Mouse (Mus musculus) stomach, embryonic 16.5 days (tissue): Measurements from ENCODE around the gene Unc5cl. TPM values are rescaled to one million over a fixed set of nuclear protein-coding genes. Genes with fewer than 3 reads are reported as not detected.

Experiments
- ATAC-seq: fragments of 200-750 bp; cut with Nextera tagmentation; 2 replicates; pipeline ENCODE4 v1.8.0; 2017; ENCODE audit warnings: moderate number of reproducible peaks, moderate TSS enrichment; ENCODE audit not compliant: insufficient read depth, low FRiP score
- H3K27ac ChIP-seq: fragments of 300-500 bp; sonication (generic); 2 replicates; pipeline ENCODE4 v1.5.1; 2014; ENCODE audit warnings: low read length
- H3K27me3 ChIP-seq: fragments of 300-500 bp; sonication (generic); 2 replicates; pipeline ENCODE4 v1.6.1; 2014; ENCODE audit warnings: low read length, control low read depth, mixed read lengths; ENCODE audit not compliant: control insufficient read depth, insufficient read depth
- H3K36me3 ChIP-seq: fragments of 300-500 bp; sonication (generic); 2 replicates; pipeline ENCODE4 v1.6.1; 2014; ENCODE audit warnings: low read length; ENCODE audit not compliant: control insufficient read depth, insufficient read depth
- H3K4me1 ChIP-seq: fragments of 300-500 bp; sonication (generic); 2 replicates; pipeline ENCODE4 v1.6.1; 2014; ENCODE audit warnings: low read length, control low read depth, mixed read lengths; ENCODE audit not compliant: control insufficient read depth, insufficient read depth
- H3K4me2 ChIP-seq: fragments of 300-500 bp; sonication (generic); 2 replicates; pipeline ENCODE4 v1.6.1; 2014; ENCODE audit warnings: low read depth, low read length, mixed read lengths
- H3K4me3 ChIP-seq: fragments of 300-500 bp; sonication (generic); replicated peaks from 2 replicates; pipeline ENCODE4 v1.5.1; 2014; ENCODE audit warnings: mild to moderate bottlenecking, low read length
- H3K9ac ChIP-seq: fragments of 300-500 bp; sonication (generic); 2 replicates; pipeline ENCODE4 v1.6.1; 2014; ENCODE audit warnings: low read length
- H3K9me3 ChIP-seq: fragments of 300-500 bp; sonication (generic); replicated peaks from 2 replicates; pipeline ENCODE4 v1.6.1; 2016; ENCODE audit warnings: low read length, control low read depth; ENCODE audit not compliant: control insufficient read depth
- WGBS: fragments of 180-500 bp; shearing (Covaris S2); extraction: QIAGEN DNeasy Blood & Tissue Kit; methylation state at CpG from one replicate; pipeline ENCODE4 v1.1.7; 2014; 5-methylcytosine and 5-hydroxymethylcytosine counted together
- polyA plus RNA-seq: library from polyadenylated mRNA; unstranded; fragments of >200 nt; fragmentation: Nextera tagmentation; extraction: Ambion mirVana; gene quantifications from 2 replicates; pipeline ENCODE4 v1.2.1, GENCODE M21; 2015

Unc5cl gene
- polyA plus RNA-seq, 1 experiment from 2014 or later = 13.7 TPM

DNA sequence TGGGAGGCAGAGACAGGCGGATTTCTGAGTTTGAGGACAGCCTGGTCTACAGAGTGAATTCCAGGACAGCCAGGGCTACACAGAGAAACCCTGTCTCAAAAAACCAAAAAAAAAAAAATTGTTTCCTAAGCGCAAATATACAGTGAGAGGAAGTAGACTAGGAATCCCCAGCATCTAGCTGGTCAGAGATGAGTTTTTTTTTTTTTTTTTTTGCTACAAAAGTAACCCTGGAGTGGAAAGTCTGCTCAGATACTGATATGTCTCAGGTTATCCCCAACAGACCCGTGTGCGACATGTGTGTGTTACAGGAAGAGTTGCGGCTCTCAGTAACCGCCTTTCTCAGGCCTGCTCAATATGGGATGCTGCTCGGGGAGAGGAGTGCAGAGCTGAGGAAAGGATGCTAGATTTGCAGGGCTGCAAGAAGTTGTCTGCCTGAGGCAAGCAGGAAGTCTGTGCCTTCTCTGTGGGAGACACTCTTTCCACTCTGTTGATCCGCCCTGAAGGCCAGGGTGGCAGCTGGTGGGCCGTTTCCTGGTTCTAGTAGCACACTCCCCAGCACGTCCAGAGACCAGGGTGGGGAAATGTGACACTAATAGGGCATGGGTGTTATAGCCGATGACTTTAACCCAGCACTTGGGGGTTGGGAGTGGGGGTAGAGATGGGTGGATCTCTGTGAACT, 26.7 kb upstream of the Unc5cl start:
- no peaks in the 10 kb centered on the region for H3K36me3 ChIP-seq
- H3K9ac ChIP-seq = peak overlapping the region; percentile 5; the same call in 1 of the 2 replicates
- H3K4me2 ChIP-seq = no peak overlapping the region
- peak overlapping the region; percentile 36 for H3K27ac ChIP-seq
- no peaks in the 10 kb centered on the region for H3K9me3 ChIP-seq
- WGBS = 65% methylated on average over 11 of the region's 11 CpGs
- peaks cover 63% of the 10 kb centered on the region for H3K4me1 ChIP-seq
- H3K4me3 ChIP-seq = no peak overlapping the region
- ATAC-seq = no peak
- H3K27me3 ChIP-seq = no peaks in the 10 kb centered on the region

- peak overlapping the region; percentile 21; the same call in 1 of the 2 replicates for H3K4me2 ChIP-seq
- H3K4me3 ChIP-seq = no peak overlapping the region
- WGBS = 14% methylated on average over 5 of the region's 5 CpGs
- peaks cover 61% of the 10 kb centered on the region for H3K4me1 ChIP-seq
- no peaks in the 10 kb centered on the region for H3K36me3 ChIP-seq
- no peaks in the 10 kb centered on the region for H3K9me3 ChIP-seq
- no peaks in the 10 kb centered on the region for H3K27me3 ChIP-seq
- H3K9ac ChIP-seq = no peak overlapping the region
- peak overlapping the region; percentile 70 for H3K27ac ChIP-seq
- ATAC-seq = no peak
Observed at GRCm38 (mm10) chr17:48430394-48430793, 24.3 kb upstream of the Unc5cl start.

DNA sequence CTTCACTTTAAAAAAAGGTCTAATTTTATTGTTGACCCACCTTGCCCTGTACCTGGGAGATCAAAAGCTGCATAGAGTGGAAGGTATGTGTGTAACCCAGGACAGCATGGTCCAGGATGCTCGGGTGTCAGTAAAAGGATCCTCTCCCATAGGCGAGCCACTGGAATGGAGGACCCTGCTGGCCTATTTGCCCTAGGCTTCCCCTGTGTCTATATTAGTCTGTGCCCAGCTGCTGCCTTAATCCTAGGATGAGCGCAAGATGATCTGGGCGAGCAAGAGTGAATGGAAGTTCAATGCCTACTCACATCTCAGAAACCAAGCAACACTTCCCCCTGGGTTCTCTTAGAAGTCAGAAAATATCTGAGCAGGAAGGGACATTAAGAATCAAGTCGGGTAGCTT, 23.6 kb upstream of the Unc5cl start:
- no peak overlapping the region for H3K9ac ChIP-seq

DNA sequence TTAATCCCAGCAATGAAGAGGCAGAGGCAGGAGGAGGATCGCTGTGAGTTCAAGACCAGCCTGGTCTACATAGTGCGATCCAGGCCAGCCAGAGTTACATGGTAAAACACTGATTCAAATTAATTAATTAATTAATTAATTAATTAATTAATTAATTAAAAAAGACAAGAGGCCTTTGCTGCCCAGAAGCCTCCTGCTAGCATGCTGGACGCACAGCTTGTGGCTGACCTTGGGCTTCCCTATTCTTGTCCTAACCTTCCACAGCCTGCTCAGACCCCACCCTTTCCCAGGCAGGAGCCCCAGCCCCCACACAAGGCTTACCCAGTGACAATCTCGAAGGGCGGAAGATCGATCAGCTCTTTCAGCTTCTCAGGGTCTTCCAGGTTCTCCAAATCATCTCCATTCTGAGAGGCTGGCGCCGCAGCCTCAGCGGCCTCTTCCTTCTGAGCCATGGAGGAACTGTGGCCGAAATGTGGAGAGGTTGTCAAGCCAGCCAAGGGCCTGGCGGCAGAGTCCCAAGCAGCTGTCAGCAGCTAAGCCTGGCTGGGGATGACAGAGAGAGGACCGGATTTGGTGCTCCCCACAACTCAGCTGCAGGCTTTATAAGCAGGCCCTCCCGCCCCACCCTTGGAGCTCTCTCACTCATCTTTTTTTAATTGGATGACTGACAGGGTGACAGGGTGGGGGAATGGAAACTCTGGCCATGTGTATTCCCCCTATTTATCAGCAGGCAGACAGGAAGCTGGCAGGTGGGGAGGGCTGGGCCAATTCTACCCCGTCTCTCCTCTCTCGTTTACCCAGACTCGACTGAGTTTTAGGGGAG, 22.3 kb upstream of the Unc5cl start, which contains the start of gene Apobec2:
Apobec2 (minus strand) TSS at position 773 of the 823 bp plus-strand sequence.
- no peaks in the 10 kb centered on the region for H3K36me3 ChIP-seq
- 43% methylated on average over 16 of the region's 16 CpGs for WGBS
- H3K27ac ChIP-seq = peak within 1 kb of the TSS; percentile 21
- no peak for ATAC-seq
- peaks cover 53% of the 10 kb centered on the region for H3K4me1 ChIP-seq
- H3K9me3 ChIP-seq = no peaks in the 10 kb centered on the region
- H3K4me3 ChIP-seq = no peak within 1 kb of the TSS
- no peaks in the 10 kb centered on the region for H3K27me3 ChIP-seq
- H3K9ac ChIP-seq = peak within 1 kb of the TSS; percentile 1
- no peak within 1 kb of the TSS for H3K4me2 ChIP-seq

More for the DNA sequence above, 23.6 kb upstream of the Unc5cl start:
- ATAC-seq = no peak
- Histone ChIP-seq H3K36me3 (no peaks in the 10 kb centered on the region), H3K4me2 (no peak overlapping the region), H3K4me3 (no peak overlapping the region), H3K9me3 (no peaks in the 10 kb centered on the region), H3K27me3 (no peaks in the 10 kb centered on the region), H3K27ac (peak overlapping the region; percentile 70), H3K4me1 (peaks cover 55% of the 10 kb centered on the region)
- WGBS = 61% methylated on average over 5 of the region's 5 CpGs

DNA sequence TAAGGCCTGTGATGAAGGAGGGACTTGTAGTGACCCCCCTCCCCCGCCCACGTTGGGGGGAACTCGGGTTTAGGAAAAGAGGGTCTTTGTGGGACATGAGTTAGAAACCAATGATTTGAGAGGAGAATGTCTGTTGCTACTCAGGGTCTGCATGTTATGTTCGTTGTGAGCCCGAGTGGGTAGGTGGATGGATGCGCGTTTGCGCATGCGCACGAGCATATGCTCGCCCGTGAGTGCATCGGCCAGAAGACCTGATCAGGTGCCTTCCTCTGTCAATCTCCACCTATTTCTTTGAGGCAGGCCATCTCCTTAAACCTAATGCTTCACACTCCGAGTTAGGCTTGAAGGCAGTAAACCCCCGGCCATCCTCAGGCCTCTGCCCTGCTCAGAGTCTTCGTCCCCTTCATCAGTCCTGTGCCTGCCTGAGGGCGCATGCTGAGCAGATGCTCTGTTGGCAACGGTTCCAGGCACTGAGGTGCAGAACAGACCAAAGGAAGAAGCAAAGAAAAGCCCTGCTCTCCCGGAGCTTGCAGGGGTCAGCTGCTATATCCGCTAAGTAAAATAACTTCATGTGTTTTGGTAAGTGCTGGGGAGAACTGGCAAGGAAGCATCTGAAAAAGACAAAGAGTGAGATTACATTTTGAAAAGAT, 21.6 kb upstream of the Unc5cl start:
- Histone ChIP-seq H3K9ac (peak overlapping the region; percentile 1), H3K4me3 (no peak overlapping the region), H3K4me2 (no peak overlapping the region), H3K4me1 (peaks cover 54% of the 10 kb centered on the region), H3K27me3 (no peaks in the 10 kb centered on the region), H3K36me3 (no peaks in the 10 kb centered on the region), H3K9me3 (no peaks in the 10 kb centered on the region), H3K27ac (peak overlapping the region; percentile 21; the same call in 1 of the 2 replicates)
- no peak for ATAC-seq
- WGBS = 67% methylated on average over 20 of the region's 20 CpGs

DNA sequence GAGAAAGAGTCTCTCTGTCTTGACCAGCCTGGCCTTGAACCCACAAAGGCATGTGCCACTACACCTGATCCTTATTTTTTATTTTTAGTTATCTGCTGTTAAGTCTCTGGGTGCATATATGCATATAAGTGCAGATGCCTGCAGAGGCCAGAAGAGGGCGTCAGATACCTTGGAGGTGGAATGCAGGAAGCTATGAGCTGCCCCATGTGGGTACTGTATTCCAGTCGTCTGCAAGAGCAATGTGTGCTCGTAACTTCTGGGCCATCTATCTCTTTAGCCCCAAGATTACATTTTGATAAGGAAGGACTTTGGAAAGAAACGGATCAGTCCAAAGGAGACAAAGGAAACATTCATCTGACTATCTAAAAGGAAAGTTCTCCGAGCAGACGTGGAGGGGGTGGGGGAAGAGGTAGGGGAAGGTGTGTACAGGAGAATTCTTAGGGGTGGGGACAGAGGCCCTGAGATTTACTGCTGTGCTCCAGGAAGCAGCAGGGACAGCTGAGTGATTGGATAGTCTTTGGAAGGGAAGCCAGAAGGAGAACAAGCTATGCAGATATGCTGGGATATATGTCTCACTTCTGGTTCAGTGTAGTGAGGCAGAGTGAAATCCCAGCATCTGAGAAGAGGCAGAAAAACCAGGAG, 20.9 kb upstream of the Unc5cl start:
- Histone ChIP-seq H3K4me3 (no peak overlapping the region), H3K36me3 (no peaks in the 10 kb centered on the region), H3K27me3 (no peaks in the 10 kb centered on the region), H3K4me1 (peaks cover 49% of the 10 kb centered on the region), H3K4me2 (no peak overlapping the region), H3K27ac (peak overlapping the region; percentile 7), H3K9ac (no peak overlapping the region), H3K9me3 (no peaks in the 10 kb centered on the region)
- peak; percentile 34; the same call in 1 of the 2 replicates for ATAC-seq
- 44% methylated on average over 6 of the region's 6 CpGs for WGBS

DNA sequence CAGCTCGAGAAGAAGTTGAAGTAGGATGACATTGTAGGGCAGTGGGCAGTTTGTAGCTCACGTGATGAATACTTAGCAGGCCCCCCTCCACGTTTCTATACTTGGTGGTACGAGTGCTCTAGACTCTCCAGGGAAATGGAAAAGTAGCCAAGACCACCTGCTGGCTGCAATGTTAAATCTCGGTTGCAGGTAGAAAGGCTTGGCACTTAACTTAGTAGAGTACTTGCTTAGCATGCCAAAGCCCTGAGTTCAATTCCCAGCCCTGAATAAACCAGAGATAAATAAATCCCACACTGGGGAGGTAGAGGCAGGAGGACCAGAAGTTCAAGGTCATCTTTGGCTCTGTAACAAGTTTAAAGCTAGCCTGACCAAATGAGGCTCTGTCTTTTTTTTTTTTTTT, 20.2 kb upstream of the Unc5cl start:
- peaks cover 49% of the 10 kb centered on the region for H3K4me1 ChIP-seq
- no peak overlapping the region for H3K4me3 ChIP-seq
- 84% methylated on average over 5 of the region's 5 CpGs for WGBS
- H3K9me3 ChIP-seq = no peaks in the 10 kb centered on the region
- no peaks in the 10 kb centered on the region for H3K27me3 ChIP-seq
- no peak overlapping the region for H3K9ac ChIP-seq
- no peaks in the 10 kb centered on the region for H3K36me3 ChIP-seq
- H3K4me2 ChIP-seq = no peak overlapping the region
- ATAC-seq = no peak
- H3K27ac ChIP-seq = no peak overlapping the region

DNA sequence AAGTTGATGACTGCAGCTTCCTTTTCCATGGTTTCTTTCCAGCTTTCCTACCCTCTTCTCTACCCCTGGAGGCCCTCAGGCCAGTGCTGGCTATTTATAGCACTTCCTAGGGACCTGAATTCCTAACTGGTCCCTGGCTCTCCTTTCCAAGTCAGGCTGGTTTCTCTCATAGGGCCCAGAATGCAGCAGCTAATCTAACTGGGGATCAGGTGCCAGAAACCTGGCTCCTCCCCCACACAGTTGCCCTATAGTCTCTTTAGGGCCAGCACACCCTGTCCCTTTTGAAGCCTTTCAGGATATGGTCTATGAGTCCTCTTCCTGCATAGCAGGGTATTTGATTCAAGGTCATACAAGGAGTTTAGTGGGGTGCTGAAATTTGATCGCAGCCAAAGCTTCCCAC, 18.2 kb upstream of the Unc5cl start:
- peak; percentile 21 for ATAC-seq
- Histone ChIP-seq H3K4me3 (no peak overlapping the region), H3K4me1 (peaks cover 32% of the 10 kb centered on the region), H3K9ac (0 out of 2 replicates have a peak overlapping the region, but pooled peaks have one; percentile 28), H3K36me3 (no peaks in the 10 kb centered on the region), H3K4me2 (no peak overlapping the region), H3K27me3 (no peaks in the 10 kb centered on the region), H3K9me3 (no peaks in the 10 kb centered on the region), H3K27ac (peak overlapping the region; percentile 56)
- WGBS = 61% methylated on average over 1 of the region's 1 CpGs
